Mouse (Mus musculus): ENCODE results near the gene Gpr176.

DNA sequence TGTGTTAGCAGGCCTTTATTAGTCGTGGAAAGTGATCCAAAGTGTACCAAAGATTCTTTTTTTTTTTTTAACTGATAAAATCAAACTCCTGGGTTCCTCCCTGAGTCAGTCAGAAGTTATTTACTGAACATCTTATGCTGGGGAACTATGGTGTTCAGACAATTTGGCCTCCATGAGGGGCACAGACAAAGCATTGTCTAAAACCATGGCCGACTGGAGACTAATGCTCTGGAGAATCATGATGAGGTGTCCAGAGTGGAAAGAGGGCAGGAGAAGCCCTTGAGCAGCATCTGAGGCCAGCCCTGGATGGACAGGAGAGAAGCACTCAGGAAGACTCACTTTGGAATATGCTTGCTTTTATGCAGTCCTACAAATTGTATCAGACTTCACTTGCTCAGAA is 33.6 kb upstream of the Gpr176 start:
- TF ChIP-seq MAFK (IDR thresholded peaks at IDR 0.05; ENCODE audit: insufficient read depth, low read depth, low read length): no peak
- TF ChIP-seq ZNF384 (IDR thresholded peaks at IDR 0.05; ENCODE audit: low read depth, low read length): no peak

Data from ES-E14 (cell line).